Comparison of ENCODE assay signal across 15 mouse cellular contexts in the genomic region with DNA sequence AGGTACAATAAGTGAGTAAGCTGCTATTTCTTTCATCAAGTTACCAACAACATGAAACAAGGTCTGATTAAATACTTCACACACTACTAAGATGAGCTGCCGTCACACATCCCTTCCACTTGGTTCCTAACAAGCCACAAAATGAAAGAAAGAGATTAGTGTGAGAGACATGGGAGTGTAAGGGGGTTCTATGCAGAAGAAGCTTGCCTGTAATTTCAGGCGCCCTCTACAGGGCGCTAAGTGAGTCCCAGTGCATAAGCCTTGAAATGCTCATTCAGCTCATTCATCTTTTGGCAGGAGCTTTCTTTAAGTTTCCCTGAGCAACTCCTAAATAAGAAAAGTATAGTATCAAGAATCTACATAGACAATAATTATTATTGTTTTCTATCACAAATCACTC. TPM values are rescaled to one million over a fixed set of nuclear protein-coding genes. Genes with fewer than 3 reads are reported as not detected.
DNase-seq lines count a peak whose midpoint lies in the region; ATAC-seq and TF ChIP-seq lines count a peak whose summit lies in the region.
"Had no signal": no experiment of that assay in that cellular context is flagged by ENCODE, and none has a peak within 500 bp of the region (broad histone marks: within the 10 kb centered on the region; RNA-seq: fewer than 3 reads in every experiment).

No protein-coding gene starts in this region.

- H3K36me3 ChIP-seq in forebrain, embryonic 11.5 days (ENCODE audit: control insufficient read depth, insufficient read depth, low read length), result no peaks in the 10 kb centered on the region
- H3K36me3 ChIP-seq in forebrain, embryonic 13.5 days (ENCODE audit: poor library complexity, severe bottlenecking), result no peaks in the 10 kb centered on the region
- H3K36me3 ChIP-seq in midbrain, embryonic 11.5 days (ENCODE audit: control insufficient read depth, insufficient read depth, low read length), result no peaks in the 10 kb centered on the region
- H3K36me3 ChIP-seq in midbrain, embryonic 16.5 days (ENCODE audit: control insufficient read depth, insufficient read depth, low read length), result no peaks in the 10 kb centered on the region
- no peaks in the 10 kb centered on the region for H3K36me3 ChIP-seq in midbrain, postnatal 0 days (ENCODE audit: insufficient read depth, low read length)
- H3K36me3 ChIP-seq: limb, embryonic 15.5 days had no signal

- H3K4me2 ChIP-seq in forebrain, embryonic 11.5 days (ENCODE audit: low read depth, low read length, severe bottlenecking), result no peak overlapping the region
- H3K4me2 ChIP-seq in forebrain, embryonic 13.5 days, result no peak overlapping the region
- H3K4me2 ChIP-seq in midbrain, embryonic 11.5 days, result no peak overlapping the region
- no peak overlapping the region for H3K4me2 ChIP-seq in midbrain, embryonic 16.5 days (ENCODE audit: low read length)
- no peak overlapping the region for H3K4me2 ChIP-seq in midbrain, postnatal 0 days (ENCODE audit: low read depth, low read length, poor library complexity, severe bottlenecking)
- H3K4me2 ChIP-seq: heart, embryonic 11.5 days; limb, embryonic 15.5 days had no signal

- peak; percentile 61 for TF ChIP-seq CTCF in midbrain, postnatal 0 days (IDR thresholded peaks at IDR 0.05)

- H3K27ac ChIP-seq in forebrain, embryonic 11.5 days (ENCODE audit: low read depth, low read length), result no peak overlapping the region
- H3K27ac ChIP-seq in forebrain, embryonic 13.5 days, result no peak overlapping the region
- H3K27ac ChIP-seq in midbrain, embryonic 11.5 days (ENCODE audit: low read depth, low read length), result no peak overlapping the region
- H3K27ac ChIP-seq in midbrain, embryonic 16.5 days (ENCODE audit: low read length), result no peak overlapping the region
- H3K27ac ChIP-seq in midbrain, postnatal 0 days (ENCODE audit: low read depth, low read length), result no peak overlapping the region
- H3K27ac ChIP-seq: limb, embryonic 15.5 days had no signal

- no peak overlapping the region for H3K9ac ChIP-seq in forebrain, embryonic 11.5 days (ENCODE audit: low read length)
- no peak overlapping the region for H3K9ac ChIP-seq in forebrain, embryonic 13.5 days
- H3K9ac ChIP-seq in midbrain, embryonic 11.5 days (ENCODE audit: low read length), result no peak overlapping the region
- no peak overlapping the region for H3K9ac ChIP-seq in midbrain, embryonic 16.5 days (ENCODE audit: low read depth, low read length)
- no peak overlapping the region for H3K9ac ChIP-seq in midbrain, postnatal 0 days (replicated peaks; ENCODE audit: low read length, poor library complexity, severe bottlenecking)
- H3K9ac ChIP-seq: limb, embryonic 15.5 days had no signal

- no peaks in the 10 kb centered on the region for H3K9me3 ChIP-seq in forebrain, embryonic 11.5 days (ENCODE audit: control insufficient read depth, low read length)
- no peaks in the 10 kb centered on the region for H3K9me3 ChIP-seq in forebrain, embryonic 13.5 days (replicated peaks)
- no peaks in the 10 kb centered on the region for H3K9me3 ChIP-seq in midbrain, embryonic 11.5 days (ENCODE audit: control insufficient read depth, low read length)
- H3K9me3 ChIP-seq in midbrain, embryonic 16.5 days (replicated peaks; ENCODE audit: control insufficient read depth, low read length, poor library complexity, severe bottlenecking), result no peaks in the 10 kb centered on the region
- no peaks in the 10 kb centered on the region for H3K9me3 ChIP-seq in midbrain, postnatal 0 days (ENCODE audit: low read length)
- H3K9me3 ChIP-seq: limb, embryonic 15.5 days had no signal

- 0 out of 2 replicates have a peak, but pooled peaks have one; percentile 44 for ATAC-seq in forebrain, embryonic 11.5 days (replicated peaks; ENCODE audit: low FRiP score)
- no peak for ATAC-seq in forebrain, embryonic 13.5 days
- peak; percentile 69; the same call in 1 of the 2 replicates for ATAC-seq in midbrain, embryonic 11.5 days (ENCODE audit: low FRiP score)
- ATAC-seq in midbrain, embryonic 16.5 days, result no peak
- no peak for ATAC-seq in midbrain, postnatal 0 days (ENCODE audit: low FRiP score)

- no peaks in the 10 kb centered on the region for H3K27me3 ChIP-seq in forebrain, embryonic 11.5 days (ENCODE audit: control insufficient read depth, insufficient read depth, low read length)
- no peaks in the 10 kb centered on the region for H3K27me3 ChIP-seq in forebrain, embryonic 13.5 days
- H3K27me3 ChIP-seq in midbrain, embryonic 11.5 days (ENCODE audit: control insufficient read depth, insufficient read depth, low read length), result no peaks in the 10 kb centered on the region
- H3K27me3 ChIP-seq in midbrain, embryonic 16.5 days (ENCODE audit: control insufficient read depth, insufficient read depth, low read depth, low read length), result no peaks in the 10 kb centered on the region
- no peaks in the 10 kb centered on the region for H3K27me3 ChIP-seq in midbrain, postnatal 0 days (ENCODE audit: insufficient read depth, low read length)
- H3K27me3 ChIP-seq: limb, embryonic 15.5 days had no signal

- no peak for DNase-seq in forebrain, embryonic 11.5 days (ENCODE audit: low spot score)
- DNase-seq in midbrain, embryonic 11.5 days (ENCODE audit: low spot score, missing footprints), result peak; percentile 86
- DNase-seq in R1 (ENCODE audit: low read depth, low spot score), result peak; percentile 43
- DNase-seq in midbrain, postnatal 0 days (ENCODE audit: low spot score), result peak; percentile 35
- DNase-seq in ovary, postnatal 36 days (ENCODE audit: low spot score), result no peak
- no peak for DNase-seq in yolk sac, embryonic 10.5 days (ENCODE audit: low spot score)
- DNase-seq: adrenal gland, adult 2 months; cerebellum, adult 9-10 months; lung, postnatal 36 days had no signal

- H3K4me3 ChIP-seq in forebrain, embryonic 11.5 days (ENCODE audit: low read depth, low read length), result no peak overlapping the region
- H3K4me3 ChIP-seq in forebrain, embryonic 13.5 days, result no peak overlapping the region
- no peak overlapping the region for H3K4me3 ChIP-seq in midbrain, embryonic 11.5 days (ENCODE audit: low read depth, low read length)
- H3K4me3 ChIP-seq in midbrain, embryonic 16.5 days (ENCODE audit: low read depth, low read length), result no peak overlapping the region
- H3K4me3 ChIP-seq in midbrain, postnatal 0 days (ENCODE audit: low read depth, low read length), result no peak overlapping the region
- H3K4me3 ChIP-seq: limb, embryonic 15.5 days had no signal

- no peaks in the 10 kb centered on the region for H3K4me1 ChIP-seq in forebrain, embryonic 11.5 days (replicated peaks; ENCODE audit: control insufficient read depth, insufficient read depth, low read length)
- no peaks in the 10 kb centered on the region for H3K4me1 ChIP-seq in forebrain, embryonic 13.5 days
- H3K4me1 ChIP-seq in midbrain, embryonic 11.5 days (ENCODE audit: control insufficient read depth, insufficient read depth, low read length), result no peaks in the 10 kb centered on the region
- H3K4me1 ChIP-seq in midbrain, embryonic 16.5 days (ENCODE audit: control insufficient read depth, insufficient read depth, low read length), result no peaks in the 10 kb centered on the region
- no peaks in the 10 kb centered on the region for H3K4me1 ChIP-seq in midbrain, postnatal 0 days (ENCODE audit: insufficient read depth, low read length)
- H3K4me1 ChIP-seq: limb, embryonic 15.5 days had no signal

- 16% methylated on average over 3 of the region's 3 CpGs for WGBS in forebrain, embryonic 11.5 days
- 14% methylated on average over 3 of the region's 3 CpGs for WGBS in forebrain, embryonic 13.5 days
- WGBS in midbrain, embryonic 11.5 days, result 21% methylated on average over 3 of the region's 3 CpGs
- WGBS in midbrain, embryonic 16.5 days, result 13% methylated on average over 3 of the region's 3 CpGs
- WGBS in midbrain, postnatal 0 days, result 19% methylated on average over 3 of the region's 3 CpGs

RNA-seq across cellular contexts. Expression of a gene that starts 46.5 kb away (rescaled TPM):
- 0.49 and 0.79 TPM in 2 replicates for polyA plus RNA-seq in forebrain, embryonic 11.5 days (2014; fragmentation: Nextera tagmentation; extraction: Ambion mirVana)
- 4.0 and 4.2 TPM in 2 replicates for polyA plus RNA-seq in forebrain, embryonic 13.5 days (2015; fragmentation: Nextera tagmentation; extraction: Ambion mirVana)
- 20.1 and 28.1 TPM in 2 replicates for polyA plus RNA-seq in midbrain, embryonic 11.5 days (2014; fragmentation: Nextera tagmentation; extraction: Ambion mirVana)
- 52.1 and 58.0 TPM in 2 replicates for polyA plus RNA-seq in midbrain, embryonic 16.5 days (2015; fragmentation: Nextera tagmentation; extraction: Ambion mirVana)
- 65.5 and 74.2 TPM in 2 replicates for total RNA-seq in midbrain, postnatal 0 days (2014; rRNA removed)
- 54.9 and 56.8 TPM in 2 replicates for polyA plus RNA-seq in midbrain, postnatal 0 days (2015; fragmentation: Nextera tagmentation; extraction: Ambion mirVana)
- total RNA-seq: adrenal gland, adult 2 months; neutrophil, adult 5-6 weeks had no signal
- polyA plus RNA-seq: adrenal gland, adult 2 months; C2C12; heart, embryonic 11.5 days; limb, embryonic 15.5 days had no signal

Comparison
In these comparisons a context has a peak if more than half of its experiments do, and no peak if none do; other contexts are left out.
1. ATAC-seq: peak in forebrain, embryonic 11.5 days (single experiment) and midbrain, embryonic 11.5 days (single experiment); none in forebrain, embryonic 13.5 days (single experiment), midbrain, embryonic 16.5 days (single experiment) and midbrain, postnatal 0 days (single experiment).
2. DNase-seq: peak in midbrain, embryonic 11.5 days (single experiment), R1 (single experiment) and midbrain, postnatal 0 days (single experiment); none in forebrain, embryonic 11.5 days (single experiment), ovary, postnatal 36 days (single experiment) and yolk sac, embryonic 10.5 days (single experiment).